Mouse (Mus musculus) cortical plate, adult 2 months (tissue): ENCODE data around the gene Gm44805.

Experiments used
- CTCF ChIP-seq: fragments of 200-500 bp; IDR thresholded peaks from 2 replicates; pipeline ENCODE4 v1.5.1; 2011; ENCODE audit warnings: mild to moderate bottlenecking, control low read depth, low read length; ENCODE audit not compliant: insufficient read depth; ENCODE audit errors: extremely low read depth
- POLR2A ChIP-seq: fragments of 200-500 bp; IDR thresholded peaks from 2 replicates; pipeline ENCODE4 v1.6.1; 2011; ENCODE audit warnings: mild to moderate bottlenecking, low read length, control low read depth; ENCODE audit not compliant: insufficient read depth; ENCODE audit errors: extremely low read depth

- no peak for TF ChIP-seq POLR2A
- no peak for TF ChIP-seq CTCF
Measured at GRCm38 (mm10) chr7:19666750-19667149, 14.5 kb downstream of the Gm44805 start.
